Mouse (Mus musculus): ENCODE results near the gene Eif2ak4. TPM values are rescaled to one million over a fixed set of nuclear protein-coding genes. Genes with fewer than 3 reads are reported as not detected.

Eif2ak4 gene
- polyA plus RNA-seq, 1 experiment from 2014 or later = 4.9 TPM

DNA sequence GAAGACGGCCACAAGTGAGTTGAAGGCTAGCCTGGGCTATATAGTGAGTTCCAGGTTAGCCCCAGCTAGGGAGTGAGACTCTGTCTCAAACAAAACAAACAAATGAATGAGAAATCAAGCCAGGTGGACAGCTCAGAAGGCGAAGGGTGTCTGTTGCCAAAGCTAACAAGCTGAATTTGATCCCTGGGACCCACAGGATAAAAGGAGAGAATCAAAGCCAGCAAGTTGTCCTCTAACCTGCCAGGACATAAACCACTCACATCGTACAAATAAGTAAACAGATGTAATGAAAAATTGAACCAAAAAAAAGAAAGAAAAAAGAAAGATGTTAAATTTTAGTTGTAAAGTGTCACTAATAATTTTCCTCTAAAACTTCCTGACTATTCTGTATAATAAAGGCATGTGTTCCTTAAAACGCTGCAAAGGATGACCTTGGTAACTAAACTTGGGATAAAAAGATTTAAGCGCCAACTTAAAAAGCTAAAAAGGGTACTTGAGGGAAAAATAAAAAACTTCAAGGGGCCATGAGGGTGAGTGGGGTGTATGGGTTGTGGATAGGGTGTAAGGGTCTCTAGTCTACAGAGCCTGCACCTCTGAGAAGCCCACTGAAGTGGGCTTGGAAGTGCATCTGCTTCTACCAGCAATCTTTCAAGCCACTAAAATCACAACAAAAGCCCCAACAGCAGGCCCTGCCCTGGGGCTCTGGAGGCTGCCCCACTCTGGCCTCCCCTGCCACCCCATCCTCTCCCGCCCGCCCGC lies 121.4 kb downstream of the Eif2ak4 start:
- DNase-seq (ENCODE audit: low spot score) (no peak), ATAC-seq (ENCODE audit: low FRiP score, low TSS enrichment) (no peak)
- no peaks in the 10 kb centered on the region for H3K36me3 ChIP-seq (ENCODE audit: control insufficient read depth, insufficient read depth, low read length)
- H3K4me3 ChIP-seq (ENCODE audit: low read depth, low read length) = no peak overlapping the region
- no peaks in the 10 kb centered on the region for H3K27me3 ChIP-seq (ENCODE audit: control insufficient read depth, insufficient read depth, low read length)
- 62% methylated on average over 8 of the region's 8 CpGs for WGBS
- H3K27ac ChIP-seq (replicated peaks) = peak overlapping the region; percentile 45
- no peak overlapping the region; the same call in 1 of the 2 replicates for H3K4me2 ChIP-seq (replicated peaks; ENCODE audit: low read depth)
- H3K9me3 ChIP-seq (ENCODE audit: control insufficient read depth, low read length) = no peaks in the 10 kb centered on the region
- H3K9ac ChIP-seq (ENCODE audit: low read length) = peak overlapping the region; percentile 41; the same call in 1 of the 2 replicates
- H3K4me1 ChIP-seq (replicated peaks; ENCODE audit: control insufficient read depth, insufficient read depth) = peaks cover 5% of the 10 kb centered on the region
- TF ChIP-seq EP300 (optimal IDR thresholded peaks at IDR 0.05) (no peak), CTCF (IDR thresholded peaks at IDR 0.05; ENCODE audit: low read depth) (no peak)

DNA sequence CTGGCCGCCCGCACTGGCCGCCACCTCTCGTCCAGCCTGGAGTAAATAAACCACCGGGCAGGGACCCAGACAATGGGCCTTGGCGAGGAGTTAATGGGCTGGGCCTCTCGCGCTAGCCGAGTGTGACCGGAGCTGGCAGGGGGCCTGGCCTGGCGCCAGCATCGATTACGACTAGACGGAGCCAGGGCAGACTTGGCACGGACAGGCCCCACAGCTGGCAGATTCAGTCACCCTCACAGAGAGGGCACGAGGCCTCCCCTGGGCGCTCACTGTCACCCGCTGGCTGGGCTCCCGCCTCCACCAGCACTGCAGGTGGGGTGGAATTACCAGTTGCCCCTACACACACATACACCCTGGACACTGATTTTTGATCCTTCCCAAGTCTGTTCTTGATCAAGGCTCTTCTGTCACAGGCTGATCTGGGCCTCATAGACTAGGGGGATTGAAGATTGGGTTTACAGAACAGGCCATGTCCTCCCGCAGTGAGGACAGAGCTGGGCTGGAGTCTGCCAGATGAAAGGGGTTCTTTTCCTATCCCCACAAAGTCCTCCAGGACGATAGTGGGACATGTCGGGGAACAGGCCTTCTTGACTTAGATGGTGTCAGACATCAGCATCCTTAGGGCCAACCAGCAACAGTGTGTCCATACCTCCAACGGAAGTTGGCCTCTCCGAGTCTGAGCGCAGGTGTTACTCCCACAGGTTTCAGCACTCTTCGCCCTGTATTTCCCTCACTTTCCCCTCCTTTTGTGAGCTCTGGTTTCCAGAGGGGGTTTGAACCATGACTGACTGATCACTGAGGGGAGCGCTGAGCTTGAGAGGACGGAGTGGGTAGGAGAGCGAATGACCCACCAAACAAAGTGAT lies 122.3 kb downstream of the Eif2ak4 start:
- H3K9ac ChIP-seq (ENCODE audit: low read length) = peak overlapping the region; percentile 41; the same call in 1 of the 2 replicates
- 39% methylated on average over 29 of the region's 29 CpGs for WGBS
- peak; percentile 94 for ATAC-seq (ENCODE audit: low FRiP score, low TSS enrichment)

DNA sequence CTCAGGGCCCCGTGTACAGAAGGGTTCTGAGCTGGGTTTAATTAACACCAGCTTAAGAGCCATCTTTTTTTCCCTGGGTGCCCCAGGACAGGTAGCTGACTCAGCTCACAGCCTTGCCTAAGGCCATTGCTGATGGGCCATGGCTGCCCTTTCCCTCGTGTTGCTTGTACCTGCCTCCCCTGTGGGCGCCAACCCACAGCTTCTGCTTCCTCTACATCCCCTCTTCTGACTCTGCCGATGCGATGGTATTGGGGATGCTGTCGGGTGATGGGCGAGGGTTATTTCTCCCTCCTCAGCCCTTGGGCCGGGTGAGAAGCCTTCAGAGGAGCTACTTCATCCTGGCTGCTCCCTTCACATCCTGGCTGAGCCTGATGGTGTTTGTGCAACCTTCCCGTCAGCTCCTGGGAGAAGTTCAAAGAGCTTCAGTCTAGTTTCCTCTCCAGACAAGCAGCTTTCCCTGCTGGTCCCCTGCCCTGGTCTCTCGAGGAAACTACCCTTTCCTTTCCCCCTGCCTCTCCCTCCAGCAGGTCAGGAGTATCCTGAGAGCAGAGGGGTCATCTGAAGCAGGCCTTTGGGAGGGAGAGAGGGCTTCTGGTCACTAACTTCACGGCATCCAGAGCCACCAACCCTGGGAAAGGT lies 123.5 kb downstream of the Eif2ak4 start:
- H3K4me1 ChIP-seq (replicated peaks; ENCODE audit: control insufficient read depth, insufficient read depth) = peaks cover 5% of the 10 kb centered on the region
- H3K36me3 ChIP-seq (ENCODE audit: control insufficient read depth, insufficient read depth, low read length) = no peaks in the 10 kb centered on the region
- no peak overlapping the region for H3K9ac ChIP-seq (ENCODE audit: low read length)
- peak overlapping the region; percentile 45; the same call in 1 of the 2 replicates for H3K27ac ChIP-seq (replicated peaks)
- no peaks in the 10 kb centered on the region for H3K27me3 ChIP-seq (ENCODE audit: control insufficient read depth, insufficient read depth, low read length)
- H3K9me3 ChIP-seq (ENCODE audit: control insufficient read depth, low read length) = no peaks in the 10 kb centered on the region
- no peak overlapping the region for H3K4me3 ChIP-seq (ENCODE audit: low read depth, low read length)
- DNase-seq (ENCODE audit: low spot score) = no peak
- 58% methylated on average over 11 of the region's 11 CpGs for WGBS
- TF ChIP-seq CTCF (IDR thresholded peaks at IDR 0.05; ENCODE audit: low read depth) (no peak), EP300 (optimal IDR thresholded peaks at IDR 0.05) (no peak)
- H3K4me2 ChIP-seq (replicated peaks; ENCODE audit: low read depth) = no peak overlapping the region
- no peak for ATAC-seq (ENCODE audit: low FRiP score, low TSS enrichment)

More for the DNA sequence above, 122.3 kb downstream of the Eif2ak4 start:
- Histone ChIP-seq H3K27ac (replicated peaks) (peak overlapping the region; percentile 45), H3K4me1 (replicated peaks; ENCODE audit: control insufficient read depth, insufficient read depth) (peaks cover 5% of the 10 kb centered on the region), H3K36me3 (ENCODE audit: control insufficient read depth, insufficient read depth, low read length) (no peaks in the 10 kb centered on the region), H3K4me2 (replicated peaks; ENCODE audit: low read depth) (no peak overlapping the region; the same call in 1 of the 2 replicates), H3K27me3 (ENCODE audit: control insufficient read depth, insufficient read depth, low read length) (no peaks in the 10 kb centered on the region), H3K9me3 (ENCODE audit: control insufficient read depth, low read length) (no peaks in the 10 kb centered on the region), H3K4me3 (ENCODE audit: low read depth, low read length) (no peak overlapping the region)
- TF ChIP-seq EP300 (optimal IDR thresholded peaks at IDR 0.05) (no peak), CTCF (IDR thresholded peaks at IDR 0.05; ENCODE audit: low read depth) (no peak)
- peak; percentile 92 for DNase-seq (ENCODE audit: low spot score)

DNA sequence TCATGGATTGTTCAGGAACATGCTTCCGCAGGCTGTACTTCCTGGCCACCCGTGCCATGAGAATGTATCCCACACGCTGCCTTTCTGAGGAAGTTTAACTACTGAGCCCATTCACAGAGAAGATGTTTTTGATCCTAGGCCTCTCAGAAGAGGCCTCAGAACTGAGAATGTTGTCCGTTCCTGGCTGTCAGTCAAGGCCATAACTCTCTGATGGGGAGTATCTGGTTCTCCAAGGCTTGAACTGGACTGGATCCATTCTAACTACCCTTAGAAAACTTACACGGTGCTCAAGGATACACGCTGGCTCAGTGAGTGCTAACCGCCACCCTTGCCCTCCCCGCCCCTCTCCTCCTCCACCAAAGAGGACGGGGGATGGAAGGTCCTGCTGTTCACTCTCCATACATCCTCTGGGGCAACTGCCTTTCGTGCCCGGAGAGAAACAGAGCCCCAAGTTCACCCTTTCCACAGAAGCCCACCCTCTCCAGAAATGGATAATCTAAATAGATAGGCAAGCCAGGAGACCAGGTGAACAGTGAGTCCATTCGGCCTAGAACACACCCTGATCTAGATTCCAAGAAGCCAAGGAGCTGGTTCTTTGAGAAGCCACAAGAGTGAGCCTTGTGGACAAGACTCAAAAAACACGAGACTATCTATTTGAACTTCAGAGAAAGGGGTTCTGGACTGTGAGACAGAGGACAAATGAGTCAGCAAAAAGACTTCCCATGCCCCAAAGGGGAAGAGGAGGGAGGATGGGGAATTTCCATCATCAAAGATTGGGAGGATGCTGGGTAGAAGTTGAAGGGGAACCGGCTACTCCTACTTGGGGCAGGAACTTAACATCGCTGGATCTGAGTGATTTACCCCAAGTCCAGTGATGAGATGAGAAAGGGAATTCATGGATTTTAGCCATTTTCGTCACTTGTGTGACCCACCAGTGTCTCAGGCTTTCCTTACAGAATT lies 124.3 kb downstream of the Eif2ak4 start:
- Histone ChIP-seq H3K9me3 (ENCODE audit: control insufficient read depth, low read length) (no peaks in the 10 kb centered on the region), H3K4me2 (replicated peaks; ENCODE audit: low read depth) (no peak overlapping the region), H3K9ac (ENCODE audit: low read length) (no peak overlapping the region), H3K36me3 (ENCODE audit: control insufficient read depth, insufficient read depth, low read length) (no peaks in the 10 kb centered on the region), H3K4me1 (replicated peaks; ENCODE audit: control insufficient read depth, insufficient read depth) (peaks cover 5% of the 10 kb centered on the region), H3K27ac (replicated peaks) (peak overlapping the region; percentile 45; the same call in 1 of the 2 replicates), H3K27me3 (ENCODE audit: control insufficient read depth, insufficient read depth, low read length) (no peaks in the 10 kb centered on the region), H3K4me3 (ENCODE audit: low read depth, low read length) (no peak overlapping the region)
- DNase-seq (ENCODE audit: low spot score) (no peak), ATAC-seq (ENCODE audit: low FRiP score, low TSS enrichment) (no peak)
- WGBS = 73% methylated on average over 16 of the region's 16 CpGs
- TF ChIP-seq CTCF (IDR thresholded peaks at IDR 0.05; ENCODE audit: low read depth) = no peak
- no peak for TF ChIP-seq EP300 (optimal IDR thresholded peaks at IDR 0.05)
